Mouse (Mus musculus) adipose tissue, adult 10 weeks (tissue): ENCODE measurements around the gene Atp5c1. TPM values are rescaled to one million over a fixed set of nuclear protein-coding genes. Genes with fewer than 3 reads are reported as not detected.

Experiments
- polyA plus RNA-seq: library from polyadenylated mRNA; stranded (reverse); fragments of 350-450 nt; fragmentation: Illumina TruSeq; extraction: RNeasy Lipid Tissue Mini Kit (QIAGEN cat#74804); gene quantifications from one replicate; pipeline ENCODE4 v1.2.3, GENCODE M21; 2014; ENCODE audit warnings: low read depth, low replicate concordance

The Atp5c1 gene
- 346 TPM for polyA plus RNA-seq

DNA sequence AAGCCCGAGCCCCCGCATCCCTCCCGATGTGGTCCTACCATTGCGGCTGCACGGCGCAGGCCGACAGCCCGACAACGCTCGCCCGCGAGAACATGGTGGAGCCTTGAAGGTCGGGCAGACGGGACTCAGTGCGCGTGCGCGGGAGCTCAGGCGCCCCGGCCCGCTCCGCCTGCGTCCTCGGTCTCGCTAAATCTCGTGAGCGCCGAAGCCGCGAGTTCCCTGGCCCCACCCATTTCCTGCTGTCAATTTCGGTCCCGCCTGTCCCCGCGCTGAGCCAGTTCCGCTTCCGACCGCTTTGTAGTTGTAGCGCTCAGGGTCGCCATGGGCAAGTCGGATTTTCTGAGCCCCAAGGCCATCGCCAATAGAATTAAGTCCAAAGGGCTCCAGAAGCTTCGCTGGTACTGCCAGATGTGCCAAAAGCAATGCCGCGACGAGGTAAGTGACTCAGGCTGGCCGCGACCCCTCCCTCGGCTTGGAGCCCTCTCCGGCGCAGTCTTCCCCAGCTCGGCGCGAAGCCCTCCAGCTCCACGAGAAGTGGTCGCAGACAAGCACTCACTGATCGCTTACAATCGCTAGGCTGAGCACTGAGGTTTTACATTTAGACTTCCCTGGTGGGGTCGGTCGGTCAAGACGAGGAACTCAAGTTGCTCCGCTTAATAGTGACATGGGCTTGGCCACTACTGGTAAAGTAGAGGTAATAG, at the start of gene Atp5c1, which contains the start of gene Kin:
Atp5c1 (minus strand) TSS at position 201 of the 701 bp plus-strand sequence.
Kin (plus strand) TSS at position 284 of the 701 bp plus-strand sequence.

DNA sequence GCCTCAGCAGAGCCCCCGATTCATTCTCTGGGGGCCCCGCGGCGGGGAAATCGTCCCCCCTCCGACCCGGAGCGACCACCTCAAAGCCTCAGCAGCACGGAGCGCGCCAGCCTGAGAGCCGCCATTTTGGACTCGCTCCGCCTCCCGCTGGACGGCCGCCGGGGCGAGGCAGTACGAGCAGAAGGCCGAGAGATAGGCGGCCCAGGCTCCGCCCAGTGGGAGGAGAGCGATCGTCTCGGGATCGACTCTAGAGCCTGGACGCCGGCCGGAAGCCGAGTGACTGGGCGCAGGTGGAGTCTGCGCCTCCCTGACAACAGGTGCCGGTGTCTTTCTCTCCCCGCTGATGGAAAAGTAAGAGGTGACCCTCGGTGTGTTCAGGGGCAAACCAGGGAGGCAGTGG, 31.8 kb downstream of the Atp5c1 start, which contains the start of gene Taf3:
Taf3 (minus strand) TSS at position 136 of the 400 bp plus-strand sequence.

Other genes starting within 250 kb of the Atp5c1 start
- gene 4930412O13Rik, start 199.3 kb downstream of the Atp5c1 start, polyA plus RNA-seq, result 5.8 TPM
- gene 9230102O04Rik, start 191.0 kb downstream of the Atp5c1 start, polyA plus RNA-seq, result 4.9 TPM
- gene Gata3, start 190.5 kb downstream of the Atp5c1 start, polyA plus RNA-seq, result 15.0 TPM
- gene Taf3, start 31.9 kb downstream of the Atp5c1 start, polyA plus RNA-seq, result 9.2 TPM
- gene Kin, start 83 bp upstream of the Atp5c1 start, polyA plus RNA-seq, result 14.9 TPM
- 6.3 TPM for gene Itih2, start 50.9 kb upstream of the Atp5c1 start, polyA plus RNA-seq
- gene Itih5, start 73.1 kb upstream of the Atp5c1 start, polyA plus RNA-seq, result 73.7 TPM